Mouse (Mus musculus) fibroblast of lung, adult 2 months (primary cell): Measurements from ENCODE around the gene A3galt2.

Experiments
- DNase-seq: peaks from one replicate; pipeline ENCODE4 v3.0.0-alpha.2; 2011; ENCODE audit warnings: low read depth

A3galt2 gene

DNA sequence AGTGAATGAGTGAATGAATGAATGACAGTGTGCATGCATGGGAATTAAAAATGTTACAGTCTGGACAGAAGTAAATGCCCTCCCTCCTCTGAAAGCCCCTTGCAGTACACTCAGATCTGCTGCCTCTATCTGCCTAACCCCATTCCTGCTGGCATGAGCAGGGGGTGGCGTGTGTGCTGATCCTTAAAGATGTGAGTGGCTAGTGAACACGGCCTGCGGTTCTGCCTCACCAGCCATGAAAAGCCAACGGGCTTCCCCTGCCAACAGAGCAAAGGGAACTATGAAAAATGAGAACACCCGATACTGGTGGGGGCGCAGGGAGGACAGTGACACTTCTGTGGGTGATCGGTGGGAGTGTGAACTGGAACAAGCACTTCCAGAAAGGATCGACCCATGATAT lies 41.6 kb downstream of the A3galt2 start:
- no peak for DNase-seq

DNA sequence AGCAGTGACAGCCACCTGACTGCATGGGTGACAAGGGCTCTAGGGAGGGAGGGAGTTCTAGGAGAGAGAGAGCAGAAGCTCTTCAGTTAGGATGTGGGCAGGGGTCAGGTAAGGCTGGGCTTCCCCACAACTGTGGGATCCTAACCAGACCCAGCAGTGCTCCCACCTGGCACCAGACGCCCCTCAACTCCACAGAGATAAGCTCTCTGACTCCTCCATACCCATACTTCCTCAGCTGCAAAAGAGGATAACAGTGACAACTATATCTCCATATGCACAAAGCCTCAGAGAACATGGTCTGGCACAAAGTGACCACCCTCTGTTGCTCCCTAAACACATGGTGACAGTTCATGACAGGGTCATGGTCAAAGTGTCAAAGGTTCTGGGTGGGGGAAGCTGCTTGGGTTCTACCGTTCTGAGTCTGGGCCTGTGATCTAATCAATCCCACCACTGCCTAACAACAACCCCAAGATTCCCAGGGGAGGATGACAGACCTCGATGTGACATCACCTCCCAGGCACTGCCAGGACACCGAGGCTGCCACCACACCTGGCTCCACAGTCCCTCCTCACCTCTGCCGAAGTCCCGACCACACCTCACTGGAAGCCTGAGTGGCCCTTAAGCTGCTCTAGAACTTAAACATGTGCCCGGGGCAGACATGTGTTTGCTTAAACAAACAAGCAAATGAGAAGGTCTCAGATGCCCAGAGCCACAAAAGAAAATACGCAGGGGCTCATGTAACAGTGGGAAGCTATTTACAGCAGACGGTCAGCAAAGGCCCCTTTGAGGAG lies 46.7 kb downstream of the A3galt2 start:
- DNase-seq: no peak

DNA sequence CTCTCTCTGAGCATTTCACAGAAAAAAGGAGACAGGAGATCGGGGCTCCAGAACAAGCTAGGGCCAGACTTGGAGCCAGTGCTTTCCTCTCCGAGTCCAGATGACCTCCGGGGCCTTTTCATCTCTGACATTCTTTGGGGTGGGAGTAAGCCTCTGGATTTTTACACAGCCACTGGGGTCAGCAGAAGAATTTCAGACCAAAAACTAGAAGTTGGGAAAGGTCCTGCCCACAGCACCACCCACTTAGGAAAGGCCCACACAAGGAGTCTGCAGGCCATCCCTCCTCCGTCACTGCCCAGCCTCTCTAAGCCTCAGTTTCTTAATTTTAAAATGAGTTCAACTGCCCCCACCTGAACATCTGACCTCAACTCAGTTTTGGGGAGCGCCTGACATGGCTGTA lies 48.4 kb downstream of the A3galt2 start:
- DNase-seq: no peak

- no peak for DNase-seq
Observed at GRCm38 (mm10) chr4:128804426-128805149, 49.4 kb downstream of the A3galt2 start.

GRCm38 (mm10) chr4:128805150-128806042 lies 50.2 kb downstream of the A3galt2 start:
- DNase-seq: no peak

DNA sequence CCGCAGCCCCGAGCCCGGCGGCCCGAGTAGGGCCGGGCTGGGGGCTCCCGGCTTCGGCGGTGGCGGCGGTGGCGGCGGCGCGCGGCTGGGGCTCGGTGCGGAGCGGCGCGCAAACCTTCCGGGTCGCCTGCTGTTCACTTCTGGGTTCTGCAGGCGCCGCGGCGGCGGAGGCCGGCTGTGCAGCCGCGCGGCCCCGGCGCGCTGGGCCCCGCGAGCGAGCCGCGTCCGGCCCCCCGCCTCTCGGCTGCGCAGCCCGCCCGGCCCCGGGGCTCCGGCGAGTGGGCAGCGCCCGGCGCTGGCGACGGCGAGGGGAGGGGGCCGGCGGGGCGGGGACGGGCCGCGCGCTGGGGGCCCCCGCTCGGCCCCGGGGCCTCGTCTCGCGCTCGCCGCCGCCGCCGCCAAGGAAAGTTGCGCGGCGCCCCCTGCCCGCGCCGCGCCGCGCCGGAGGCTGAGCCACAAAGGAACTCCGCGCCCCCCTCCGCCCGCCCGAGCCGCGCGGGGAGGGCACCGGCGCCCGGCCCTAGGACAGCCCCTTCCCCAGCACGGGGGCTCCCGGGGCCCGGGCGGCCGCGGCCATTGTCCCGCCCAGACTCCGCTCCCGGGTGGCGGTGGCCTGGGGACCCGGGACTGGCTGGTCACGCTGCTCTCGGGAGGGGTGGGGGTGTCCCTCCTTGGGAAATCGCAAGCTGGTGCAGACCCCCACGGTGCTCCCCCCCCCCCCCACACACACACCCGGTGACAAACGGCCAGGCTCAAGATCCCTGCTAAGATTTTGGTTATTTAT lies 51.1 kb downstream of the A3galt2 start, which contains the start of gene Zfp362:
Gene Zfp362 (minus strand): TSS at position 3 of the 784 bp plus-strand sequence.
- no peak for DNase-seq

DNA sequence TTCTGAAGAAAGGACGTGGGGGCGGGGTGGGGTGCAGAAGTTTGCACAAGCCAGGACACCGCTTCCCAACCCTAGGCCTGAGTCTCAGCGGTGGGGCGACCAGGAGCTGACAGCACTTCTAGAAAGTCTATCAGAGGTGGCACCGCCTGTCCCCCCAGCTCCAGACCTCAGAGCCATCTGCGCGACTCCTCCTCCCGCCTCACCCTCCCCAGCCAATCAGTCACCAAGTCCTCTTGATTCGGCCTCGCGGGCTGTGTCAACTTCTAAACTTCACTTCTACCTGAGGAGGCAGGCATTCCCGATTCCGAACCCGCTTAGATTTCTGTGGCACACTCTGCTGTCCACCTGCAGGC lies 51.6 kb downstream of the A3galt2 start:
- DNase-seq: no peak

DNA sequence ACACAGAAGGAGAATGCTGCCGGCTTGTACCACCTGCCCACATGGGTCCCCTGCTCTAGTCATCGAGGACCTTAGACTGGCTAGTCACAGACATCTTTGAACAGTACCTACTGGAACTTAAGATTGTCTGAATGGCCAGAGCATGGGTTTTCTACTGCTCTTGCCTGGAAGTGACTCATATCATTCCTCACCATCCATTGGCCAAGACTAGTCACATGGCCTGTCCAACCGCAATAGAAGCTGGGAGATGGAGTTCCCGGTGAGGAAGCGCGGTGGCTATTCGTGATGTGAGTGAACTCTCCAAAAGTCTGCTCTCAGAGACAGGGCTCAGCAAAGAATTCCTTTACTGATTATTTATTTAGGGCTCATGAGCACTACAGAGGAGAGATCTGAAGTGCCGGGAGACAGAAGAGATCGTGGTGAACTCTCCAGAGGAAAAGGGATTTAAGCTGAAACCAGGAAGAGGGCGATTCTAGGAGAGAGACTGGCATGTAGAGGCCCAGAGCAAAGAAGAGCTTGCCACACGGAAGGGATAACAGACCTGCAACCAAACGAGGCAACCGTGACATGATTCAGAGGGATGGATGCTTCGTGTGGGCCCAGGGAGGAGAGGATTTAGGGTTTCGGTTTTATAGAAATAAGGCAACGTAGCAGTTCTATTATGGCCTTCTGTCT lies 56.4 kb downstream of the A3galt2 start:
- DNase-seq: peak; percentile 93

DNA sequence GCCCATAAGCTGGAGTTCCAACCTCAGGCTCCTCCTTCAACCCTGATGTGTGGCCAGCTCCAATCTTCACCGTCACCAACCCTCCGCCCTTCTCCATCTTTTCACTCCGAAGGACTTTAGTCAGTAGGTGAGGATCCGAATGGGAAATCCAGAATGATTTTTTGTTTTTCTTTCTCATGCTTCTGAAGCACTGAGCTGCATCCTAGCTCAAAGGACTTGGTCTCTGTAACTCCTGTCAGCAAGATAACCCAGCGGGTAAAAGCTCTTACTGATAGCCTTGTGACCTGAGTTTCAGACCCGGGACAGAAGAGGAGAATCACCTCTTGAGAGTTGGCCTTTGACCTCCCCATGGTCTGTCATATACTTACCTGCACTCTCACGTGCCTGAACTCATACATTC lies 61.8 kb downstream of the A3galt2 start:
- no peak for DNase-seq
